Mouse (Mus musculus) embryo, embryonic 11 days (tissue): ENCODE measurements around the gene Gm5294.

Experiments used
- DNase-seq: peaks from one replicate; pipeline ENCODE4 v3.0.0-alpha.2; 2015

Gm5294 gene

DNA sequence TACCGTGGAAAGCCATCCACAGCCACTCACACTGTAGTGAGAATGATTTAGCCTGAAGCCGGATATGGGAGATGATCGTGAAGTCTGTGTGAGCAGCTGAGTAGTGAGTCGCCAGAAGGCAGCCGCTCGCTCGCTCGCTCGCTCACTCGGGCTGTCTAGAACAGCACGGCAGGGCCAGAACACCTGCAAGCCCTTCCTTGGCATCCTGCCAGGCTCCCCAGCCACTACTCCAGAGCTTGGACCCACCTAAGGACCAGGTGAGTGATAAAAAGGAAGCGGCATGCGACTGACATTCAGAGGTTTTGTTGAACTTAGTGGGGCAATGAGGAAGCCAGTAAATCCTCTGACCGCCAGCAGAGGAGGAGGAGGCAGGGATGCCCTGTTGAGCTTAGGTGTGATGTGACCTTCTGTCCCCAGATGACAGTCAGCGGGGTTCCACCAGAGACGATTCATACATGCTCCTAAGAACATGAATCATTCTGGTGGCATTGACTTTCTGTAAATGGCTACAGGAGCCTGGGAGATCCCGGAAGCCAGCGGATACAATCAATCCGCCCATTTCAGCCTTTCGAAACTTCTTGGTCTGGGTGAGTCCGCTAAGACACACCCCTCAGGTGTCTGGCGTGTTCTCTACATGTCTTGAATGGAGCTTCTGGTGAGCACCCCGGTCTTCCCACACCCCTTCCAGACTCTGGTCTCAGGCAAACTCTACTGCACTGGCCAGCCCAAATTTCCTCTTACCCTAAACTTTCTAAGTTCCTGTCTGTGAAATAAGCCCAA, 30.0 kb downstream of the Gm5294 start:
- no peak for DNase-seq

DNA sequence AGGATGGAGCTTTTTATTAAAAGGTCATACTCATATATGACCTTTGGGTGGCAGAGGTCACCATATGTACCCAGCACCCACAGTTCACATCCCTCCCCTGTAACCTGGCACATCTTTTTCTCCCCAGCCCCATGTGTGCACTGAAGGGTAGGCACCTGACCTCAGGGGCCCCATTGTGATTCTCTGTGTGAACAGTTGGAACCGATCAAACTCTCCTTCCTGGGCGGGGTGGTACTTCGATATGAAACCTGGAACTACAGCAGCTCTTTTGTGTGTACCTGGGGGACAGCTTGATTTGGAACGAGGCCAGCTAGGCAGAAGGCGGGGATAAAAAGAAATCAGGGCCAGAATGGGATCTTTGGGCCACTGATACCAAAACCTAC, 30.6 kb downstream of the Gm5294 start:
- no peak for DNase-seq

DNA sequence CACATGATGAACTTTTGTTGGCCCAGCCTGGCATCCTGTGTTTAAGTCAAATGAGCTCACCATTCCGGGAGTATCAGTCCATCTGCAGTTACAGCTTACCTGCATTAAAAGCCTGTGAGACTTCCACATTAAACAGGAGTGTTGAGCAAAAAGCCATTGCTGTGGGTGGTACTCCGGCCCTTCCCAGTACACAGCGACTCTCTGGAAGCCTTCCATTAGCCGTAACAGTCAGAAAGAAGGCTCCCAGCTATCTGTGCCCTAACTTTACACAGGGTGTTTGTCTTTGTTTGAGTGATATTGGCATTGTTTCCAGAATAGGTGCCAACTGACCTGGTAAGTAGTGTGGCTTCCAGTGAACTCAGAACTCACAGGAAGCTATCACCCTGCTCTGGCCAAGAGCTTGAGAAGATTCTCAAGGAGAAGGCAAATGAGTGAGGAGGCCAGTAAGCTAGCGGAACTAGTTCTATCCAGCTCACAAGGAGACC, 31.5 kb downstream of the Gm5294 start:
- DNase-seq, result no peak

DNA sequence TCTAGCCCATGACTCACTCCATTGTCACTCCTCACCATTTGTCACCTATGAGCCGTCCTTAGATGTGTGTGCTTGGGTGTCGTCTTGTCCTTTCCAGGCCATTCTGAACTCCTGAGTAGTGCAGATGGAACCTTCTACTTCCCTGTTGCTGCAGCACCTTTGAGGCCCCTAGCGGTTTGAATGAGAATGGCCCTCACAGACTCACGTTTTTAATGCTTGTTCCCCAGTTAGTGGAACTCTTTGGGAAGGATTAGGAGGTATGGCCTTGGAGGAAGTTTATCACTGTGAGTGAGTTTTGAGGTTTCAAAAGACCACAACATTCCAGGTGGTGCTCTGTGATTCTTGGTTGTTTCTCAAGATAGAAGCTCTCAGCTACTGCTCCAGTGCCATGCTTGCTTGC, 32.3 kb downstream of the Gm5294 start:
- DNase-seq, result no peak

DNA sequence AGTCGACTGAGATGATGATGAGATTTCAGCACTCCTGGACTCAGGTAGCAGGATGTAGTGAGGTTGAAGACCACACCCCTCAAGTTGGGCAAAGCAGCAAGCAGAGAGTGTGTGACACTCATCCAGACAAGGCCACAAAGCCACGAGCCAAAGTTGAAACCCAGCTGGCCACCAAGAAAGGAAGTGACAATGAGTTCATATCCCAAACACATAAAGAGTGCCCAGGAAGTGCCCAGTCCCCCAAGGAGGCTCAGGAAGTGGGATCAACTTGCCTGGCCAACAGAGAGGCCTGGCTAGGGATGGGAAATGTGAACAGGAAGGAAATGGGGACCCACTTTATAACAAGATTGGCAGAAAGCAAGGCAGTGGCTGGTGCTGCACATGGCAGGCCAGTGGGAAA, 33.5 kb downstream of the Gm5294 start:
- no peak for DNase-seq

DNA sequence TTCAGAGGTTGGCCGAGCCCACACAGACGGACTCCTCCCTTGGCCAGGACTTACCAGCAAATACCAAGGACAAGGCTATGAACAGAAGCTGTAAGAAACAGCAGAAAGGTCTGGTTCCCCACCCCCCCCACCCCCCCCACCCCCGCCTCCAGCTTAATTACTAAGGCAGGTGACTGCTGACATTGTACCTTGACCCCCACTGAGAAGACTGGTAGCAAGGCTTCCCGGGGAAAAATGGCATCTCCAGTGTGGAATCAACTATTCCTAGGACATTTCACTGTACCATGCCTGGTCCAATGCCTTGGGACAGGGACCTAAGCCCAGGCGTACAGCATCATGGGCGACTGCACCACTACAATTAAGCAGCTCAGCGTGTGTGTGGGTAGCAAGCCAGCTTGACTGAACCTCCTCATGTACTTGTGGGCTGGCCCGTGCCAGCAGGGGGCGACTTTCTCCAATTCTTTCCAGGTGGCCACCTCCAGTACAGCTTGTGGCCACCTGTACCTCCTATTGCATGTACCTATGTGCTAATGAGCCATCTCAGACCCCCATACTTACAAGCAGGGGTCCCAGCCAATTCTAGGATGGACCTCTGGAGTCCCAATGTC, 37.2 kb downstream of the Gm5294 start:
- peak; percentile 78 for DNase-seq

DNA sequence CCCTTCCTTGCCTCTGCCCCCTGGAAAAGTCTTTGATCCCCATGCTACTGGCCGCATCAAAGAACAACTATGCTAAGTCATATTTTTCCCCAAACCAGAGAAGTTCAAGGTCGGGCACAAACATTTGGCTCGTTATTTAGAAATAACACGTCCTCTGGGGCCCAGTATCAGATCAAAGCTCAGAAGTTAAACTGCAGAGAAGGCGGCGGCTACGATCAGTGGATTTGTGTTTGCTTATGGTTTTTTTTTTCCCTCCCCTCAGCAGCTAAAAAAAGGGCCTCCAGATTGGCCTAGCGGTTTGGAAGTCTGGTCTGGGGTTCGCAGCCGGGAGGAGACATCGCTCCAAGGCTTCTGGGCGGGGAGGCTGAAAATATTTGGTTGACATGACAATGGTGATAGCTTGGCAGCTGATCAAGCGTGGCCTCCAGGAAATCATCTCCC, 38.0 kb downstream of the Gm5294 start:
- no peak for DNase-seq

DNA sequence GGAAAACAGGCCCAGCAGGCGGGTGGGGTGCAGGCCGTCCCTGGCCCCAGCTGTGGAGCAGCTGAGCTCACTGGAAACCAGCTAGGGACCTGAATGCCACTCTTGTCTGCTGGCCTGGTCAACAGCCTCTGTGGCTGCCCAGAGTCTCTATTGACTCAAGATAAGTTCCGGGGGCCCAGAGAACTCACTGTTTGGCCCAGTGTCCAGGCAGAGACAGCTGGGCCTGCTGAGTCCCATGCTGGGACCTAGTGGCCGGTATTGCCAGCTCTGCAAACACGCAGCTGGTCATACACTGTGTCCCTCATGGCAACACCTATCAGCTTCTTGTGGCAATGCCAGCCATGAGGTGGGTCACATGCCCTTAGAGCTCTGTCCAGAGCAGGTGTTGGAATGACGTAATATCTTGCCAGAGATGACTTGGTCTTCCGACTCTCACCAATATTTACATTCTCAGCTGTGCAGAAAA, 43.8 kb downstream of the Gm5294 start:
- no peak for DNase-seq

DNA sequence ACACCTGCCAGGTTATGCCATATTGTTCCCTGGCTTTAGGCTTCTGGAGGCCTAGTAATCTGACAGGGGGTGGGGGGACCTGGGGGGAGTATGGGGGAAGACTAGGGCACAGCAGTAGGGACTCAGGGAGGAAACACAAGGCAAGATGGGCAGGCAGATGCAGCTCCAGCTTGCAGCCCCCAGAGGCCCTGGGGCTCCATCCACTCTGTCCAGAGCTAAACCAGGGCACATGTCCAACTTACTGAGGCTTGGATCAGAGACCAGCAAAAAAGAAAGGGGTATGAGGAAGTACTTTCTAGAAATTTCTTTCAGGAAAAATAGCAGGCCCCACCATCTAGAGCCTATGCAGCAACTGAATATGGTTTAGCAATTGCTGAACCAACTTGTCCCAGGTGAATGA, 44.3 kb downstream of the Gm5294 start:
- DNase-seq, result no peak

DNA sequence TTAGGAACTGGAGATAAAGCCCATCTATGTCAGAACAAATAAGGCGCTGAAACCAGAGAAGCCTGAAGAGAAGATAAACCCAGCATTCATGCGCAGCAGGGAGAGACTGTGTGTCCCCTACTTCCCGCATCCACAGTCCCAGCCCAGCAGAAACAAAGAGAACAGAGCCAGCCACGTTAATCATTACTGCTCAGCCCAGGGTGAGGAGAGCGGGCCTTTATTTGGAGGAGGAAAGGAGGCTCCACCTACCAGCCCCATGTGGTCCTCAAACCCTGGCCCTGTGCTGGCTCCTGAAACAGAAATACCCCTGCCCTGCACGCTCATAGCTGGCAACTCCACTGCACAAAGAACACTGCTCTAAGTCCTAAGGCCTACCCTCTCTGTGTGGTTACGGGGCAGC, 45.0 kb downstream of the Gm5294 start:
- no peak for DNase-seq

DNA sequence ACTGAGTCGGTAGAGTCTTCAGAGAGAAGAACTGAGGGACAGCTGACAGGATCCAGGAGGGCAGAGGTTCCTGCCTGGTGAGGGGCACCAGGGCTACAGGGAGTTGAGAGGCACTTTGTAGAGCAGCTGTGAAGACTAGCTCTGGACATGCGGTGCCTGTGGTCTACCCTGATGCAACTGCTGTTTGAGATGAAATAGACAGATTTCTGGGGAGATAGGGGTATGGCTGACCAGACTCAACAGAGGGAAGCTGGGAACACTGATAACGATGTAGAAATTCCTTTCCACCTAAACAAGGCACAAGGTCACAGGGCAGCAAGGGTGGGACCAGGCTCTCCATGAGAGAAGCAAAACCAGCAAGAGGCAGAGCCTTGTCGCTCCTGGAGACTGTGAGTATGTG, 45.8 kb downstream of the Gm5294 start:
- DNase-seq, result no peak
